In the genomic region with DNA sequence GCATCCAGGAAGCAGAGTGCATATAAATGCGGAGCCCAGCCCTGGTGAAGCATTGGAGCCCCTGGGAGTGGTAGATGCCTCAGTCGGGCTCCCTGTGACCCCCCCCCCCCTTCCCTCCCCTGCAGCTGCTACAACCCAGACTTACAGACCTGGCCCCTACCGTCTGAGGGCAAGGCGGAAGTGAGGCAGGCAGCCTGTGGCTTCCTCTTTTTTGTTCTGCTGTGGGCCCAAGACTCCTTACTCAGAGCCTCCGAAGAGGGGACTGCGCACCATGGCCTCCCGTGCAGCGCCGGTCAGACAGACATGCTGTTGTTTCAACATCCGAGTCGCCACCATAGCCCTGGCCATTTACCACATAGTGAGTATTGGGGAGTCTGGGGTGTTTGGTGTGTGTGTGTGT, we compare ENCODE assay signal across 9 mouse cellular contexts. TPM values are rescaled to one million over a fixed set of nuclear protein-coding genes. Genes with fewer than 3 reads are reported as not detected.
DNase-seq lines count a peak whose midpoint lies in the region; ATAC-seq lines count a peak whose summit lies in the region.
"Had no signal": no experiment of that assay in that cellular context is flagged by ENCODE, and none has a peak within 500 bp of the region (broad histone marks: within the 10 kb centered on the region; RNA-seq: fewer than 3 reads in every experiment).

A gene (plus strand): TSS at position 49 of the 400 bp plus-strand sequence.

- no peak within 1 kb of the TSS for H3K4me2 ChIP-seq in forebrain, embryonic 13.5 days
- no peak within 1 kb of the TSS for H3K4me2 ChIP-seq in hindbrain, embryonic 16.5 days (ENCODE audit: low read length)
- no peak within 1 kb of the TSS for H3K4me2 ChIP-seq in limb, embryonic 15.5 days
- H3K4me2 ChIP-seq in midbrain, embryonic 16.5 days (ENCODE audit: low read length) = no peak within 1 kb of the TSS

- no peak for ATAC-seq in forebrain, embryonic 13.5 days
- no peak for ATAC-seq in hindbrain, embryonic 16.5 days
- no peak for ATAC-seq in limb, embryonic 15.5 days (ENCODE audit: insufficient number of reproducible peaks, low FRiP score, low TSS enrichment, low read depth)
- ATAC-seq in midbrain, embryonic 16.5 days = no peak

- no peaks in the 10 kb centered on the region for H3K36me3 ChIP-seq in forebrain, embryonic 13.5 days (ENCODE audit: poor library complexity, severe bottlenecking)
- H3K36me3 ChIP-seq in hindbrain, embryonic 16.5 days (ENCODE audit: control insufficient read depth, insufficient read depth, low read length) = no peaks in the 10 kb centered on the region
- no peaks in the 10 kb centered on the region for H3K36me3 ChIP-seq in limb, embryonic 15.5 days
- H3K36me3 ChIP-seq in midbrain, embryonic 16.5 days (ENCODE audit: control insufficient read depth, insufficient read depth, low read length) = no peaks in the 10 kb centered on the region

- WGBS in forebrain, embryonic 13.5 days = 80% methylated on average over 11 of the region's 11 CpGs
- 68% methylated on average over 11 of the region's 11 CpGs for WGBS in hindbrain, embryonic 16.5 days
- 59% methylated on average over 11 of the region's 11 CpGs for WGBS in limb, embryonic 15.5 days
- WGBS in midbrain, embryonic 16.5 days = 68% methylated on average over 11 of the region's 11 CpGs

- no peak within 1 kb of the TSS for H3K27ac ChIP-seq in forebrain, embryonic 13.5 days
- H3K27ac ChIP-seq in hindbrain, embryonic 16.5 days (ENCODE audit: low read depth, low read length) = no peak within 1 kb of the TSS
- H3K27ac ChIP-seq in limb, embryonic 15.5 days = 0 out of 2 replicates have a peak within 1 kb of the TSS, but pooled peaks have one; percentile 11
- H3K27ac ChIP-seq in midbrain, embryonic 16.5 days (ENCODE audit: low read length) = no peak within 1 kb of the TSS

- no peak within 1 kb of the TSS for H3K9ac ChIP-seq in forebrain, embryonic 13.5 days
- no peak within 1 kb of the TSS for H3K9ac ChIP-seq in hindbrain, embryonic 16.5 days (ENCODE audit: low read depth, low read length)
- no peak within 1 kb of the TSS for H3K9ac ChIP-seq in limb, embryonic 15.5 days
- no peak within 1 kb of the TSS for H3K9ac ChIP-seq in midbrain, embryonic 16.5 days (ENCODE audit: low read depth, low read length)

- no peak within 1 kb of the TSS for H3K4me3 ChIP-seq in forebrain, embryonic 13.5 days
- H3K4me3 ChIP-seq in hindbrain, embryonic 16.5 days (ENCODE audit: low read length) = no peak within 1 kb of the TSS
- no peak within 1 kb of the TSS for H3K4me3 ChIP-seq in limb, embryonic 15.5 days
- no peak within 1 kb of the TSS for H3K4me3 ChIP-seq in midbrain, embryonic 16.5 days (ENCODE audit: low read depth, low read length)
- H3K4me3 ChIP-seq: erythroblast, embryonic 14.5 days had no signal

- H3K9me3 ChIP-seq in forebrain, embryonic 13.5 days (replicated peaks) = no peaks in the 10 kb centered on the region
- H3K9me3 ChIP-seq in hindbrain, embryonic 16.5 days (ENCODE audit: control insufficient read depth, low read length) = no peaks in the 10 kb centered on the region
- no peaks in the 10 kb centered on the region for H3K9me3 ChIP-seq in limb, embryonic 15.5 days
- H3K9me3 ChIP-seq in midbrain, embryonic 16.5 days (replicated peaks; ENCODE audit: control insufficient read depth, low read length, poor library complexity, severe bottlenecking) = no peaks in the 10 kb centered on the region

- DNase-seq in 416B (ENCODE audit: low read depth) = peak; percentile 95
- DNase-seq in MEL-GATA-1-ER (ENCODE audit: extremely low read depth, low read depth) = peak; percentile 88
- peak; percentile 79 to 88 for DNase-seq in thymus, postnatal 36 days
- DNase-seq in right cerebral cortex, postnatal 4 days = no peak

- no peaks in the 10 kb centered on the region for H3K4me1 ChIP-seq in forebrain, embryonic 13.5 days
- H3K4me1 ChIP-seq in hindbrain, embryonic 16.5 days (ENCODE audit: control insufficient read depth, insufficient read depth, low read depth, low read length) = no peaks in the 10 kb centered on the region
- H3K4me1 ChIP-seq in limb, embryonic 15.5 days = peaks cover 25% of the 10 kb centered on the region
- no peaks in the 10 kb centered on the region; the same call in 1 of the 2 replicates for H3K4me1 ChIP-seq in midbrain, embryonic 16.5 days (ENCODE audit: control insufficient read depth, insufficient read depth, low read length)

- H3K27me3 ChIP-seq in forebrain, embryonic 13.5 days = no peaks in the 10 kb centered on the region; the same call in 1 of the 2 replicates
- no peaks in the 10 kb centered on the region for H3K27me3 ChIP-seq in hindbrain, embryonic 16.5 days (replicated peaks; ENCODE audit: control insufficient read depth, insufficient read depth, low read length)
- no peaks in the 10 kb centered on the region for H3K27me3 ChIP-seq in limb, embryonic 15.5 days
- H3K27me3 ChIP-seq in midbrain, embryonic 16.5 days (ENCODE audit: control insufficient read depth, insufficient read depth, low read depth, low read length) = no peaks in the 10 kb centered on the region

RNA-seq across cellular contexts. Expression of the gene that starts here (rescaled TPM):
- 15.5 and 16.7 TPM in 2 replicates for polyA plus RNA-seq in forebrain, embryonic 13.5 days (2015; fragmentation: Nextera tagmentation; extraction: Ambion mirVana)
- 27.2 and 27.4 TPM in 2 replicates for polyA plus RNA-seq in hindbrain, embryonic 16.5 days (2015; fragmentation: Nextera tagmentation; extraction: Ambion mirVana)
- 59.7 and 67.1 TPM in 2 replicates for polyA plus RNA-seq in limb, embryonic 15.5 days (2015; fragmentation: Nextera tagmentation; extraction: Ambion mirVana)
- 22.0 and 22.3 TPM in 2 replicates for polyA plus RNA-seq in midbrain, embryonic 16.5 days (2015; fragmentation: Nextera tagmentation; extraction: Ambion mirVana)
